Mouse (Mus musculus): ENCODE measurements at regions not wholly inside any gene's neighbourhood (a gene's known extent, or its start where the extent isn't known, plus 50 kb on each side); places are given as distances from the start of the nearest gene placed in this dataset.

DNA sequence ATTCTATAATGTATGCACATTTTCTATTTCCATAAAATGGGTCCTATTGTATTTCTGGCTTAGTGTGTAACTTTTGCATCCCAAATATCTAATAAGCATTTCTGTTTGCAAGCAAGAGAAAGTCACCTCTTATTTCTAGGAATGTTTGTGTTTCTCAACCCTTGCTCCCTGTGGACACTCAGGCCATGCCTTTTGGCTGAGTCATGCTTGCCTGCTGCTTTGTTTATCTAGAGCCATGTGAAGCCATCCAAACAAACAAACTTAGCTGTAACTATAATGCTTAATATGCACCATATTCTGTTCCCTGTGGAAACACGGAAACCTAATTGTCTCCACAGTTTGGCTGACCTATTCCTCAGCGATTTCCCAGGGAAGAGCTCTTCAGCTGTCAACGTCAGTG, 139.6 kb upstream of the Avpr1a start:
- no peak overlapping the region for H3K27ac ChIP-seq (ENCODE audit: low read depth, low read length)
- no peak overlapping the region for H3K9ac ChIP-seq
- H3K4me3 ChIP-seq (ENCODE audit: low read depth, low read length), result no peak overlapping the region
- DNase-seq, result no peak
- 82% methylated on average over 3 of the region's 3 CpGs for WGBS
- H3K9me3 ChIP-seq (ENCODE audit: low read length), result no peaks in the 10 kb centered on the region
- no peaks in the 10 kb centered on the region for H3K4me1 ChIP-seq (ENCODE audit: insufficient read depth)
- ATAC-seq, result no peak
- no peak for TF ChIP-seq CTCF (IDR thresholded peaks at IDR 0.05; ENCODE audit: low read depth)
- no peaks in the 10 kb centered on the region for H3K27me3 ChIP-seq (ENCODE audit: insufficient read depth, low read length)
- H3K4me2 ChIP-seq (ENCODE audit: low read depth), result no peak overlapping the region
- no peaks in the 10 kb centered on the region for H3K36me3 ChIP-seq (ENCODE audit: insufficient read depth)

DNA sequence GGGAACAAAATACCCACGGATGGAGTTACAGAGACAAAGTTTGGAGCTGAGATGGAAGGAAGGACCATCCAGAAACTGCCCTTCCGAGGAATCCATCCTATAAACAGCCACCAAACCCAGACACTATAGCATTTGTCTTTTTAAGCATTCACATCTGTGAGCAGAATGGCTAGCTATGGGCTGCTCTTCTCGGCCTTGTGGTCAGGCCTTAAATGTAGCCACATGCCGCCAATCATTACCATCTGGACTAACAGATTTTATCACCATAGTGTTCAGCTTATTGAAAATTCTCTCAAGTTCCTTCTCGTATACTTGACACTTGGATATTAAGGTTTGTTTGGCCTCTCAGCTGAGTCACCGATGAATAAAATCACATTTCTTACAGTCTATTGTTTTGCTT, 146.0 kb upstream of the Avpr1a start:
- H3K36me3 ChIP-seq (ENCODE audit: insufficient read depth), result no peaks in the 10 kb centered on the region
- no peak overlapping the region for H3K4me3 ChIP-seq (ENCODE audit: low read depth, low read length)
- H3K9ac ChIP-seq, result no peak overlapping the region
- H3K4me1 ChIP-seq (ENCODE audit: insufficient read depth), result no peaks in the 10 kb centered on the region
- no peak for DNase-seq
- H3K27me3 ChIP-seq (ENCODE audit: insufficient read depth, low read length), result no peaks in the 10 kb centered on the region
- TF ChIP-seq CTCF (IDR thresholded peaks at IDR 0.05; ENCODE audit: low read depth), result no peak
- no peaks in the 10 kb centered on the region for H3K9me3 ChIP-seq (ENCODE audit: low read length)
- no peak overlapping the region for H3K4me2 ChIP-seq (ENCODE audit: low read depth)
- no peak for ATAC-seq
- 83% methylated on average over 6 of the region's 6 CpGs for WGBS
- H3K27ac ChIP-seq (ENCODE audit: low read depth, low read length), result no peak overlapping the region

DNA sequence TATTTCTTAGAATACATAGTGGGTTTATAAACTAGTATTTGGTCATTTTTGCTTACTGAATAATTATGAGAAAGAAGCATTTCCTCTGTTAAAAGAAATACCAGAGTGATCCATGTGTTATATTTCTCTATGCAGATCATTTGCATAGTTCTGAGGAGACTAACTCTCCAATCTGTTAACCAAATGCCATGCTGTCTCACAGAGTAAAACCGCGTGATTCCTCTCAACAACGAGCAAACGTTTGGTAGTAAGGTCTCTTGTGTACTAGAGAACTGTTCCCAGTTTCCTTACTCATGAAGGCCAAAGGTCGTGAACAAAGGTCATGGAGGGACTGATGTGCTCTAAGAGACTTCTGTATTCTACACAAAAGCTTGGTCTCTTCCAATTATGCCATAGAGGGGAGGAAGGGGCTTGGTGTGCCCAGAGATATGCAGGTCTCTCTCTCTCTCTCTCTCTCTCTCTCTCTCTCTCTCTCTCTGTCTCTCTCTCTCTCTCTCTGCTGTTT, 152.3 kb upstream of the Avpr1a start:
- Histone ChIP-seq H3K36me3 (ENCODE audit: insufficient read depth) (no peaks in the 10 kb centered on the region), H3K9me3 (ENCODE audit: low read length) (no peaks in the 10 kb centered on the region), H3K27ac (ENCODE audit: low read depth, low read length) (no peak overlapping the region), H3K4me2 (ENCODE audit: low read depth) (no peak overlapping the region), H3K4me3 (ENCODE audit: low read depth, low read length) (no peak overlapping the region), H3K9ac (no peak overlapping the region), H3K4me1 (ENCODE audit: insufficient read depth) (no peaks in the 10 kb centered on the region), H3K27me3 (ENCODE audit: insufficient read depth, low read length) (no peaks in the 10 kb centered on the region)
- peak; percentile 69 for ATAC-seq
- TF ChIP-seq CTCF (IDR thresholded peaks at IDR 0.05; ENCODE audit: low read depth), result no peak
- DNase-seq, result peak; percentile 62
- WGBS, result 55% methylated on average over 5 of the region's 5 CpGs

DNA sequence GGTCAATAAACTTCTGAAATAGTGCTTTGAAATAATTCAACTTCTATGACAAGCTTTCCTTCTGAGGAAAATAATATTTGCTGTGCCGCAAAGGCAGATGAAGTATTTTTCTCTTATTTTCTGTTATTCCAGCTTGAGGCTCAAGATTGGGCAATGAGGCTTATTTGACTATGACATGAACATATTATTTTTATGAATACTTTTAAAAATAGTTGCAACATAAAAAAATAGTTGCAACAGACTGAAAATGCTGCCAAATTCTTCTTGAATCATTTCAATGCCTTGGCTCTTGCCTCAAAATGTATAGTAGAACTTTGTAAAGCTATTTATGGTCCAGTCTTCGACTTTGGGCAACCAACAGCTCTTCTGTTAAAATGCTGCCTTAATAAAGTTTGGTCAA, 156.7 kb upstream of the Avpr1a start:
- Histone ChIP-seq H3K4me3 (ENCODE audit: low read depth, low read length) (no peak overlapping the region), H3K27ac (ENCODE audit: low read depth, low read length) (no peak overlapping the region), H3K36me3 (ENCODE audit: insufficient read depth) (no peaks in the 10 kb centered on the region), H3K9ac (no peak overlapping the region), H3K4me1 (ENCODE audit: insufficient read depth) (no peaks in the 10 kb centered on the region), H3K4me2 (ENCODE audit: low read depth) (no peak overlapping the region), H3K9me3 (ENCODE audit: low read length) (no peaks in the 10 kb centered on the region), H3K27me3 (ENCODE audit: insufficient read depth, low read length) (no peaks in the 10 kb centered on the region)
- no peak for DNase-seq
- no peak for TF ChIP-seq CTCF (IDR thresholded peaks at IDR 0.05; ENCODE audit: low read depth)
- ATAC-seq, result no peak
- whole genome bisulfite sequencing, result 85% methylated on average over 2 of the region's 2 CpGs

DNA sequence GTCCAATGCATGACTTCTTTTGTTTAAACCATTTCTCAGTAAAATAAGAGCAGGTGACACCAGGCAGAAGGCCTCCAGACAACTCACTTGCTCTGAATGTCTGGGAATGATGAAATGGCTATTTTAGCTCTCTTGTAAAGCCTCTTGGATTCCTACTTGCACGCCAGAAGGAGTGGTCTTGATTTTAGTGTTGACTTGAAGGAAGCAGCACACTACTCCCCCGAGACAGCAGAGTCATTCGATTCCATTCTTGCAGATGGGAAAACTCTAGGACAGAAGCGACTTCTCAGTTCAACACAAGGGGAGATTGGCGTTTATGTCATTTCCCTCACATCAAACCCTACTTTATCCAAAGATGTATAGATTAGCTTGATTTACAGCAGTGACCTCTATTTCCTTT, 157.2 kb upstream of the Avpr1a start:
- Histone ChIP-seq H3K9ac (no peak overlapping the region), H3K27me3 (ENCODE audit: insufficient read depth, low read length) (no peaks in the 10 kb centered on the region), H3K9me3 (ENCODE audit: low read length) (no peaks in the 10 kb centered on the region), H3K4me1 (ENCODE audit: insufficient read depth) (no peaks in the 10 kb centered on the region), H3K4me3 (ENCODE audit: low read depth, low read length) (no peak overlapping the region), H3K4me2 (ENCODE audit: low read depth) (no peak overlapping the region), H3K27ac (ENCODE audit: low read depth, low read length) (no peak overlapping the region), H3K36me3 (ENCODE audit: insufficient read depth) (no peaks in the 10 kb centered on the region)
- ATAC-seq (no peak), DNase-seq (no peak)
- WGBS, result 86% methylated on average over 5 of the region's 5 CpGs
- TF ChIP-seq CTCF (IDR thresholded peaks at IDR 0.05; ENCODE audit: low read depth), result no peak

DNA sequence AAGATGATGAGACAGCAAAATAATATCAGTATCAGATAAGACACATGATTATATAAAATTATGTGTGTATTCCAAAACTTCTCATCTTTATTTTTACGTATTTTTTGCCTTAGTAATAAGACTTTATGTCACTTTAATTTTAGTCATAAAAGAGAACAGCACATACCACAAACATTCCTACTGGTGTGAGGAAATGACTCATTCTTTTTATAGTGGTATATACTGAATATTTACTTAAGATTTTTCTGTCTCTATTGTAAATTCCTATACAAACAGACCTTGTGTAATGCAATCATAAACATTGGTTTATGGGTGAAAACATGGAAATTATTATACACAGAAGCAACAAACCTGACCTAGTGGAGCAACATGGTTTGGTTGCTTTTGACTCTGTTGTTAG, 173.4 kb upstream of the Avpr1a start:
- TF ChIP-seq CTCF (IDR thresholded peaks at IDR 0.05; ENCODE audit: low read depth), result no peak
- H3K4me1 ChIP-seq (ENCODE audit: insufficient read depth), result no peaks in the 10 kb centered on the region
- WGBS, result 85% methylated on average over 1 of the region's 1 CpGs

DNA sequence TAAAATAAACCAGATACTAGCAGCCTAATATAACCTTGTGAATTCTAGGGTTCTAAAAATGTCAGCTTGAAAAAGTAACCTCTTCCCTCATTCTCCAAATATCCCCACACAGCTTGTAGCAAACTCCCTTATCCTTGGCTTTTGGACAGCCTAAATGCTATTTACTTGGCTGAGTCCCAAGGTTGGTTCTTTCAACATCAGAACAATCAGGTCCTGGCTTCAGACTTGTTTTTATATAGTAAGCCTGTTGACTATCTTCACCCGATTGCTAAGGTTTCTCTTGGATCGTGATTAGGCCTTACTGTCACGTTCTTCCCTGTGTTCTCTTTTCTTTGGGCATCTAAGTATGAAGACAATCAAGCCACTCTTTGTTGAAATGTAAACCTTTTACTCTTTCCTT, 174.1 kb upstream of the Avpr1a start:
- WGBS, result 43% methylated on average over 3 of the region's 3 CpGs
- no peaks in the 10 kb centered on the region for H3K27me3 ChIP-seq (ENCODE audit: insufficient read depth, low read length)
- no peak overlapping the region for H3K27ac ChIP-seq (ENCODE audit: low read depth, low read length)
- H3K9me3 ChIP-seq (ENCODE audit: low read length), result no peaks in the 10 kb centered on the region
- ATAC-seq (no peak), DNase-seq (no peak)
- H3K36me3 ChIP-seq (ENCODE audit: insufficient read depth), result no peaks in the 10 kb centered on the region
- H3K4me2 ChIP-seq (ENCODE audit: low read depth), result no peak overlapping the region
- H3K9ac ChIP-seq, result no peak overlapping the region
- TF ChIP-seq CTCF (IDR thresholded peaks at IDR 0.05; ENCODE audit: low read depth), result no peak
- no peaks in the 10 kb centered on the region for H3K4me1 ChIP-seq (ENCODE audit: insufficient read depth)
- H3K4me3 ChIP-seq (ENCODE audit: low read depth, low read length), result no peak overlapping the region

More for the DNA sequence above, 173.4 kb upstream of the Avpr1a start:
- ATAC-seq (no peak), DNase-seq (no peak)
- H3K4me3 ChIP-seq (ENCODE audit: low read depth, low read length), result no peak overlapping the region
- H3K27ac ChIP-seq (ENCODE audit: low read depth, low read length), result no peak overlapping the region
- H3K9me3 ChIP-seq (ENCODE audit: low read length), result no peaks in the 10 kb centered on the region
- H3K36me3 ChIP-seq (ENCODE audit: insufficient read depth), result no peaks in the 10 kb centered on the region
- no peak overlapping the region for H3K4me2 ChIP-seq (ENCODE audit: low read depth)
- H3K9ac ChIP-seq, result no peak overlapping the region
- no peaks in the 10 kb centered on the region for H3K27me3 ChIP-seq (ENCODE audit: insufficient read depth, low read length)

DNA sequence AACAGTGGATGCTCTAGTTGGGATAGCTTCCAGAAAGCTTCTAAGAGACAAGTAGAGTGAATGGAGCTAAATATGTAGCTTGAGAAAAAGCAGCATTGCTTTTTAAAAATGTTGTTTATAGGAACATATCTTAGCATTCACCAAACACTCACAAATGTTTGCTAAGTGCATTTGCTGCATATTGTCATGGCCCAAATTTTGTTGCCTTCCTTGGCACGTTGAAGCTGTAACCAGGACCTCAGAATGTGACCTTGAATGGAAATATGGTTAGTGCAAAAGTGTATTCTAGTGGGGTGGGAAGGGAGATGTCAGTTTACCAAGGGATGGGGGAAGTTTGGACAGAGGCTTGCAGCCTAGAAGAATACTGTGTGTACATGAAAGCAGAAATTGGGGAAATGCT, 166.9 kb upstream of the Rxylt1 start:
- ATAC-seq, result no peak
- no peak for DNase-seq
- WGBS, result 60% methylated on average over 1 of the region's 1 CpGs
- H3K4me2 ChIP-seq (ENCODE audit: low read depth), result no peak overlapping the region
- TF ChIP-seq CTCF (IDR thresholded peaks at IDR 0.05; ENCODE audit: low read depth), result no peak
- no peaks in the 10 kb centered on the region for H3K4me1 ChIP-seq (ENCODE audit: insufficient read depth)
- no peaks in the 10 kb centered on the region for H3K36me3 ChIP-seq (ENCODE audit: insufficient read depth)
- H3K9ac ChIP-seq, result no peak overlapping the region
- H3K9me3 ChIP-seq (ENCODE audit: low read length), result no peaks in the 10 kb centered on the region
- H3K27me3 ChIP-seq (ENCODE audit: insufficient read depth, low read length), result no peaks in the 10 kb centered on the region
- H3K27ac ChIP-seq (ENCODE audit: low read depth, low read length), result no peak overlapping the region
- H3K4me3 ChIP-seq (ENCODE audit: low read depth, low read length), result no peak overlapping the region
